Mouse (Mus musculus): ENCODE measurements around the gene Zfp217.

- TF ChIP-seq CTCF (IDR thresholded peaks at IDR 0.05; ENCODE audit: extremely low read depth, insufficient read length, insufficient replicate concordance, low read depth, low read length) (no peak), POLR2A (IDR thresholded peaks at IDR 0.05; ENCODE audit: low read depth, low read length) (no peak)
These were observed 6.4 kb upstream of the Zfp217 start for GRCm38 (mm10) chr2:170154301-170154721.
